Mouse (Mus musculus) ES-Bruce4 (cell line): ENCODE results near the gene Plod3.

ENCODE experiments used
- CTCF ChIP-seq: IDR thresholded peaks from one replicate; pipeline ENCODE4 v1.8.1; 2011; ENCODE audit warnings: low read depth, low read length
- EP300 ChIP-seq: IDR thresholded peaks from 2 replicates; pipeline ENCODE4 v1.6.1; 2011; ENCODE audit warnings: low read depth, low read length; ENCODE audit not compliant: insufficient read depth

GRCm38 (mm10) chr5:136961334-136961982 is 25.4 kb upstream of the Plod3 start:
- TF ChIP-seq CTCF (no peak), EP300 (no peak)
